Comparison of ENCODE assay signal across 7 mouse cellular contexts in genomic region chr1:88277818-88278511, GRCm38 (mm10). TPM values are rescaled to one million over a fixed set of nuclear protein-coding genes. Genes with fewer than 3 reads are reported as not detected.
DNase-seq lines count a peak whose midpoint lies in the region; ATAC-seq lines count a peak whose summit lies in the region.

No protein-coding gene starts in this region.

- H3K9me3 ChIP-seq in lung, embryonic 15.5 days = no peaks in the 10 kb centered on the region; the same call in 1 of the 2 replicates
- peaks cover 49% of the 10 kb centered on the region for H3K9me3 ChIP-seq in embryonic facial prominence, embryonic 10.5 days
- H3K9me3 ChIP-seq in liver, embryonic 12.5 days (replicated peaks) = no peaks in the 10 kb centered on the region
- peaks cover 13% of the 10 kb centered on the region; the same call in 1 of the 2 replicates for H3K9me3 ChIP-seq in stomach, embryonic 14.5 days (ENCODE audit: control insufficient read depth, low read depth, low read length)

- H3K27ac ChIP-seq in lung, embryonic 15.5 days = no peak overlapping the region
- peak overlapping the region; percentile 89 for H3K27ac ChIP-seq in embryonic facial prominence, embryonic 10.5 days (replicated peaks)
- peak overlapping the region; percentile 85 for H3K27ac ChIP-seq in liver, embryonic 12.5 days
- no peak overlapping the region for H3K27ac ChIP-seq in stomach, embryonic 14.5 days (ENCODE audit: low read length)

- peak overlapping the region; percentile 23 for H3K9ac ChIP-seq in lung, embryonic 15.5 days
- peak overlapping the region; percentile 79 for H3K9ac ChIP-seq in liver, embryonic 12.5 days
- H3K9ac ChIP-seq in stomach, embryonic 14.5 days (replicated peaks; ENCODE audit: low read depth, low read length) = peak overlapping the region; percentile 74; the same call in 1 of the 2 replicates

- peak; percentile 0; the same call in 1 of the 2 replicates for ATAC-seq in lung, embryonic 15.5 days (ENCODE audit: borderline replicate concordance, extremely low read depth, low FRiP score, low TSS enrichment)
- ATAC-seq in granulocyte monocyte progenitor cell, adult 5-6 weeks (replicated peaks; ENCODE audit: poor library complexity, severe bottlenecking) = peak; percentile 10
- ATAC-seq in liver, embryonic 12.5 days = no peak
- no peak for ATAC-seq in stomach, embryonic 14.5 days (ENCODE audit: insufficient number of reproducible peaks, insufficient read depth, low FRiP score, low read depth)

- H3K36me3 ChIP-seq in lung, embryonic 15.5 days = peaks cover 29% of the 10 kb centered on the region
- peaks cover 31% of the 10 kb centered on the region for H3K36me3 ChIP-seq in embryonic facial prominence, embryonic 10.5 days (replicated peaks)
- H3K36me3 ChIP-seq in liver, embryonic 12.5 days = peaks cover 31% of the 10 kb centered on the region
- H3K36me3 ChIP-seq in stomach, embryonic 14.5 days (ENCODE audit: control insufficient read depth, insufficient read depth, low read length) = peaks cover 30% of the 10 kb centered on the region

- WGBS in lung, embryonic 15.5 days = 67% methylated on average over 18 of the region's 18 CpGs
- 68% methylated on average over 18 of the region's 18 CpGs for WGBS in embryonic facial prominence, embryonic 10.5 days
- WGBS in liver, embryonic 12.5 days (ENCODE audit: insufficient replicate concordance) = 60% methylated on average over 18 of the region's 18 CpGs
- WGBS in stomach, embryonic 14.5 days = 66% methylated on average over 18 of the region's 18 CpGs

- H3K4me2 ChIP-seq in lung, embryonic 15.5 days = peak overlapping the region; percentile 57
- peak overlapping the region; percentile 63 for H3K4me2 ChIP-seq in liver, embryonic 12.5 days
- peak overlapping the region; percentile 66 for H3K4me2 ChIP-seq in stomach, embryonic 14.5 days (replicated peaks; ENCODE audit: low read depth, low read length)

- no peak for DNase-seq in lung, postnatal 10 days
- no peak for DNase-seq in embryonic facial prominence, embryonic 10.5 days (ENCODE audit: low spot score)
- no peak for DNase-seq in ovary, postnatal 14 days (ENCODE audit: low spot score)

- H3K4me3 ChIP-seq in lung, embryonic 15.5 days = peak overlapping the region; percentile 47
- peak overlapping the region; percentile 59 for H3K4me3 ChIP-seq in embryonic facial prominence, embryonic 10.5 days
- H3K4me3 ChIP-seq in liver, embryonic 12.5 days = peak overlapping the region; percentile 64
- peak overlapping the region; percentile 64 for H3K4me3 ChIP-seq in stomach, embryonic 14.5 days (ENCODE audit: low read depth, low read length)

- peaks cover 23% of the 10 kb centered on the region for H3K4me1 ChIP-seq in lung, embryonic 15.5 days
- H3K4me1 ChIP-seq in embryonic facial prominence, embryonic 10.5 days = peaks cover 18% of the 10 kb centered on the region
- H3K4me1 ChIP-seq in liver, embryonic 12.5 days = peaks cover 40% of the 10 kb centered on the region
- H3K4me1 ChIP-seq in stomach, embryonic 14.5 days (ENCODE audit: control insufficient read depth, insufficient read depth, low read length) = peaks cover 24% of the 10 kb centered on the region

- H3K27me3 ChIP-seq in lung, embryonic 15.5 days = no peaks in the 10 kb centered on the region
- H3K27me3 ChIP-seq in embryonic facial prominence, embryonic 10.5 days (replicated peaks; ENCODE audit: low read depth, poor library complexity, severe bottlenecking) = no peaks in the 10 kb centered on the region
- no peaks in the 10 kb centered on the region for H3K27me3 ChIP-seq in liver, embryonic 12.5 days (replicated peaks)
- H3K27me3 ChIP-seq in stomach, embryonic 14.5 days (ENCODE audit: control insufficient read depth, insufficient read depth, low read length) = no peaks in the 10 kb centered on the region

RNA-seq across cellular contexts. Expression of gene Trpm8, which starts 0.5 kb away (rescaled TPM):
- polyA plus RNA-seq in lung, embryonic 15.5 days (2015; fragmentation: Nextera tagmentation; extraction: Ambion mirVana) = 0.04 and 0.10 TPM in 2 replicates
- not detected in 2 replicates for polyA plus RNA-seq in embryonic facial prominence, embryonic 10.5 days (2016; fragmentation: Nextera tagmentation; extraction: Ambion mirVana)
- not detected in 2 replicates for total RNA-seq in granulocyte monocyte progenitor cell, adult 5-6 weeks (2014; fragmentation: Nextera tagmentation)
- not detected in 2 replicates for total RNA-seq in granulocyte monocyte progenitor cell, adult 5-6 weeks (2017)
- polyA plus RNA-seq in liver, embryonic 12.5 days (2016; fragmentation: Nextera tagmentation; extraction: Ambion mirVana) = not detected in 2 replicates
- polyA plus RNA-seq in stomach, embryonic 14.5 days (2014; fragmentation: Nextera tagmentation; extraction: Ambion mirVana) = not detected in 2 replicates

RNA-seq across cellular contexts. Expression of gene Hjurp, which starts 0.5 kb away (rescaled TPM):
- polyA plus RNA-seq in lung, embryonic 15.5 days (2015; fragmentation: Nextera tagmentation; extraction: Ambion mirVana) = 184 and 198 TPM in 2 replicates
- 219 and 220 TPM in 2 replicates for polyA plus RNA-seq in embryonic facial prominence, embryonic 10.5 days (2016; fragmentation: Nextera tagmentation; extraction: Ambion mirVana)
- 116 and 136 TPM in 2 replicates for total RNA-seq in granulocyte monocyte progenitor cell, adult 5-6 weeks (2014; fragmentation: Nextera tagmentation)
- total RNA-seq in granulocyte monocyte progenitor cell, adult 5-6 weeks (2017) = 142 and 147 TPM in 2 replicates
- polyA plus RNA-seq in liver, embryonic 12.5 days (2016; fragmentation: Nextera tagmentation; extraction: Ambion mirVana) = 104 and 106 TPM in 2 replicates
- 202 and 211 TPM in 2 replicates for polyA plus RNA-seq in stomach, embryonic 14.5 days (2014; fragmentation: Nextera tagmentation; extraction: Ambion mirVana)

RNA-seq across cellular contexts. Expression of gene Mroh2a, which starts 51.2 kb away (rescaled TPM):
- 0.90 and 1.1 TPM in 2 replicates for polyA plus RNA-seq in lung, embryonic 15.5 days (2015; fragmentation: Nextera tagmentation; extraction: Ambion mirVana)
- 1.0 and 1.1 TPM in 2 replicates for polyA plus RNA-seq in embryonic facial prominence, embryonic 10.5 days (2016; fragmentation: Nextera tagmentation; extraction: Ambion mirVana)
- total RNA-seq in granulocyte monocyte progenitor cell, adult 5-6 weeks (2014; fragmentation: Nextera tagmentation) = 0.34 TPM in 1 of 2 replicates, not detected in the other
- total RNA-seq in granulocyte monocyte progenitor cell, adult 5-6 weeks (2017) = 0.10 and 0.13 TPM in 2 replicates
- 0.46 and 0.61 TPM in 2 replicates for polyA plus RNA-seq in liver, embryonic 12.5 days (2016; fragmentation: Nextera tagmentation; extraction: Ambion mirVana)
- polyA plus RNA-seq in stomach, embryonic 14.5 days (2014; fragmentation: Nextera tagmentation; extraction: Ambion mirVana) = 1.7 and 1.9 TPM in 2 replicates

Comparison
In these comparisons a context has a peak if more than half of its experiments do, and no peak if none do; other contexts are left out.
1. ATAC-seq: peak in lung, embryonic 15.5 days (single experiment) and granulocyte monocyte progenitor cell, adult 5-6 weeks (single experiment); none in liver, embryonic 12.5 days (single experiment) and stomach, embryonic 14.5 days (single experiment).
2. H3K27ac ChIP-seq: peak in embryonic facial prominence, embryonic 10.5 days (single experiment) and liver, embryonic 12.5 days (single experiment); none in lung, embryonic 15.5 days (single experiment) and stomach, embryonic 14.5 days (single experiment).
3. H3K9ac ChIP-seq: peak in every context shown above with its lines; median percentile 79 in liver, embryonic 12.5 days; 74 in stomach, embryonic 14.5 days; 23 in lung, embryonic 15.5 days.
4. Peak in every context shown above with its lines, with median percentiles within 50 percentile points of each other: H3K4me2 ChIP-seq and H3K4me3 ChIP-seq.